Mouse (Mus musculus) liver, embryonic 14.5 days (tissue): Measurements from ENCODE around the gene Kank1.

ENCODE experiments used
- CTCF ChIP-seq: IDR thresholded peaks from 2 replicates; pipeline ENCODE4 v1.5.1; 2016; ENCODE audit warnings: antibody characterized with exemption, low read depth, control low read depth
- EP300 ChIP-seq: IDR thresholded peaks from 2 replicates; pipeline ENCODE4 v1.6.1; 2016; ENCODE audit warnings: antibody characterized with exemption, low read depth

- no peak for TF ChIP-seq CTCF
- TF ChIP-seq EP300, result no peak
These were observed 4.7 kb upstream of the Kank1 start for GRCm38 (mm10) chr19:25232032-25232431.
